ENCODE assay signal across 8 mouse cellular contexts in the genomic region with DNA sequence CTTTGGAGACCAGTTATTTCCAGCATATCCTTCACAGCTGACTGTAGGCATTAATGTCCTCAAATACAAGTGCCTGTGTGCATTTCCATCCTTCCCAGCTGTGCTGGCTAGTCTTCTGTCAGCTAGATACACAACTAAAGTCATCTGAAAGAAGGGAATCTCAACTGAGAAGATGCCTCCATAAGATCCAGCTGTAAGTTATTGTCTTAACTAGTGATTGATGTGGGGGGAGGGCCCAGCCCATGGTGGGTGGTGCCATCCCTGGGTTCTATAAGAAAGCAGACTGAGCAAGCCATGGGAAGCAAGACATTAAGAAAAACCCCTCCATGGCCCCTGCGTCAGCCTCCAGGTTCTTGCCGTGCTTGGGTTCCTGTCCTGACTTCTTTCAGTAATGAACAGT. TPM values are rescaled to one million over a fixed set of nuclear protein-coding genes. Genes with fewer than 3 reads are reported as not detected.
DNase-seq lines count a peak whose midpoint lies in the region; ATAC-seq lines count a peak whose summit lies in the region.

Gene Vdac2, plus strand, starts transcription at position 301 of the 400 bp plus-strand sequence.

- H3K4me1 ChIP-seq in kidney, embryonic 14.5 days (ENCODE audit: control insufficient read depth, insufficient read depth, low read length): peaks cover 23% of the 10 kb centered on the region
- peaks cover 25% of the 10 kb centered on the region for H3K4me1 ChIP-seq in intestine, embryonic 15.5 days (replicated peaks)

- H3K27ac ChIP-seq in kidney, embryonic 14.5 days (ENCODE audit: low read depth, low read length): no peak within 1 kb of the TSS
- peak within 1 kb of the TSS; percentile 82; the same call in 1 of the 2 replicates for H3K27ac ChIP-seq in intestine, embryonic 15.5 days

- 84% methylated on average over 2 of the region's 2 CpGs for WGBS in kidney, embryonic 14.5 days
- WGBS in intestine, embryonic 15.5 days: 85% methylated on average over 2 of the region's 2 CpGs

- no peak within 1 kb of the TSS for H3K4me2 ChIP-seq in kidney, embryonic 14.5 days (replicated peaks; ENCODE audit: low read depth, low read length)
- H3K4me2 ChIP-seq in intestine, embryonic 15.5 days (replicated peaks): peak within 1 kb of the TSS; percentile 30; the same call in 1 of the 2 replicates

- H3K36me3 ChIP-seq in kidney, embryonic 14.5 days (ENCODE audit: control insufficient read depth, insufficient read depth, low read length): no peaks in the 10 kb centered on the region
- no peaks in the 10 kb centered on the region for H3K36me3 ChIP-seq in intestine, embryonic 15.5 days

- no peak for DNase-seq in kidney, postnatal 4 days
- DNase-seq in adrenal gland, postnatal 25 days: no peak
- no peak for DNase-seq in gastrocnemius, postnatal 14 days
- no peak for DNase-seq in cerebellum, adult 8-10 months
- no peak for DNase-seq in frontal cortex, postnatal 36 days (ENCODE audit: low spot score in 2 of 2)

- H3K4me3 ChIP-seq in kidney, embryonic 14.5 days (ENCODE audit: low read length): no peak within 1 kb of the TSS
- no peak within 1 kb of the TSS for H3K4me3 ChIP-seq in intestine, embryonic 15.5 days (replicated peaks)

- no peaks in the 10 kb centered on the region for H3K27me3 ChIP-seq in kidney, embryonic 14.5 days (ENCODE audit: control insufficient read depth, insufficient read depth, low read length)
- no peaks in the 10 kb centered on the region for H3K27me3 ChIP-seq in intestine, embryonic 15.5 days (replicated peaks)

- intact Hi-C loops in gastrocnemius, postnatal 14 days (cut with DNase I; ENCODE audit: low total_unique reads): no loop called here

- no peak for ATAC-seq in kidney, embryonic 14.5 days (ENCODE audit: low FRiP score, low TSS enrichment)
- no peak for ATAC-seq in intestine, embryonic 15.5 days
- no peak for ATAC-seq in megakaryocyte-erythroid progenitor cell, adult 5-6 weeks (replicated peaks; ENCODE audit: low FRiP score, low TSS enrichment, poor library complexity, severe bottlenecking)

- no peaks in the 10 kb centered on the region for H3K9me3 ChIP-seq in kidney, embryonic 14.5 days (ENCODE audit: control insufficient read depth, low read length)
- H3K9me3 ChIP-seq in intestine, embryonic 15.5 days: no peaks in the 10 kb centered on the region

- no peak within 1 kb of the TSS for H3K9ac ChIP-seq in kidney, embryonic 14.5 days (ENCODE audit: low read depth, low read length)
- no peak within 1 kb of the TSS for H3K9ac ChIP-seq in intestine, embryonic 15.5 days

RNA-seq across cellular contexts. Expression of gene Vdac2, which starts in this region (rescaled TPM):
- polyA plus RNA-seq in kidney, embryonic 14.5 days (2014; fragmentation: Nextera tagmentation; extraction: Ambion mirVana): 319 and 349 TPM in 2 replicates
- 168 and 205 TPM in 2 replicates for total RNA-seq in adrenal gland, postnatal 25 days (2021)
- 100 to 1,000 TPM; 298 to 320 TPM for total RNA-seq in gastrocnemius, postnatal 14 days (2021)
- 368 and 384 TPM in 2 replicates for polyA plus RNA-seq in intestine, embryonic 15.5 days (2015; fragmentation: Nextera tagmentation; extraction: Ambion mirVana)
- total RNA-seq in megakaryocyte-erythroid progenitor cell, adult 5-6 weeks (2014; fragmentation: Nextera tagmentation): 321 and 323 TPM in 2 replicates
- 421 and 441 TPM in 2 replicates for total RNA-seq in megakaryocyte-erythroid progenitor cell, adult 5-6 weeks (2017)
